Comparison of ENCODE assay signal across 16 mouse cellular contexts in genomic region chr9:45806847-45807246, GRCm38 (mm10). TPM values are rescaled to one million over a fixed set of nuclear protein-coding genes. Genes with fewer than 3 reads are reported as not detected.
DNase-seq lines count a peak whose midpoint lies in the region; ATAC-seq and TF ChIP-seq lines count a peak whose summit lies in the region.
"Had no signal": no experiment of that assay in that cellular context is flagged by ENCODE, and none has a peak within 500 bp of the region (broad histone marks: within the 10 kb centered on the region; RNA-seq: fewer than 3 reads in every experiment).

No protein-coding gene starts in this region.

- peaks cover 25% of the 10 kb centered on the region for H3K36me3 ChIP-seq in forebrain, embryonic 14.5 days (ENCODE audit: control insufficient read depth, insufficient read depth, low read length)
- peaks cover 11% of the 10 kb centered on the region; the same call in 1 of the 2 replicates for H3K36me3 ChIP-seq in forebrain, postnatal 0 days (ENCODE audit: insufficient read depth)
- H3K36me3 ChIP-seq in stomach, postnatal 0 days (ENCODE audit: control insufficient read depth, insufficient read depth, low read length), result peaks cover 4% of the 10 kb centered on the region

- no peak overlapping the region for H3K4me2 ChIP-seq in forebrain, embryonic 14.5 days (ENCODE audit: low read length)
- no peak overlapping the region for H3K4me2 ChIP-seq in forebrain, postnatal 0 days (ENCODE audit: low read depth)
- H3K4me2 ChIP-seq in stomach, postnatal 0 days (replicated peaks; ENCODE audit: low read depth), result no peak overlapping the region
- H3K4me2 ChIP-seq: heart, embryonic 11.5 days had no signal

- no peak for ATAC-seq in forebrain, embryonic 14.5 days
- ATAC-seq in forebrain, postnatal 0 days, result no peak
- 0 out of 2 replicates have a peak, but pooled peaks have one; percentile 30 for ATAC-seq in stomach, postnatal 0 days (ENCODE audit: low FRiP score, low TSS enrichment)
- ATAC-seq: hindbrain, postnatal 0 days; lung, postnatal 0 days had no signal

- no peak for DNase-seq in forebrain, embryonic 14.5 days (ENCODE audit: low spot score)
- no peak for DNase-seq in forebrain, postnatal 0 days
- peak; percentile 60 to 74 for DNase-seq in kidney, adult 8-10 months
- peak; percentile 70 to 89 for DNase-seq in kidney, postnatal 25 days
- no peak for DNase-seq in stomach, postnatal 0 days (ENCODE audit: low spot score)
- DNase-seq in cerebellum, postnatal 4 days (ENCODE audit: low spot score in 2 of 2), result no peak
- DNase-seq in adipocyte (ENCODE audit: low spot score), result no peak
- no peak for DNase-seq in lung, postnatal 4 days
- DNase-seq: adrenal gland, postnatal 36 days; cerebellum, adult 9-11 months; heart, adult 11 months had no signal

- no peaks in the 10 kb centered on the region for H3K9me3 ChIP-seq in forebrain, embryonic 14.5 days (replicated peaks; ENCODE audit: control insufficient read depth, low read length)
- no peaks in the 10 kb centered on the region for H3K9me3 ChIP-seq in forebrain, postnatal 0 days (ENCODE audit: low read length)
- H3K9me3 ChIP-seq in stomach, postnatal 0 days (ENCODE audit: control insufficient read depth, low read length), result no peaks in the 10 kb centered on the region
- H3K9me3 ChIP-seq: embryonic facial prominence, embryonic 10.5 days; midbrain, embryonic 10.5 days had no signal

- H3K4me3 ChIP-seq in forebrain, embryonic 14.5 days (ENCODE audit: low read depth, low read length), result no peak overlapping the region
- no peak overlapping the region for H3K4me3 ChIP-seq in forebrain, postnatal 0 days (ENCODE audit: low read depth, low read length)
- no peak overlapping the region for H3K4me3 ChIP-seq in stomach, postnatal 0 days (ENCODE audit: low read depth, low read length)
- H3K4me3 ChIP-seq: embryonic facial prominence, embryonic 10.5 days; midbrain, embryonic 10.5 days had no signal

- H3K27me3 ChIP-seq in forebrain, embryonic 14.5 days (replicated peaks; ENCODE audit: control insufficient read depth, insufficient read depth, low read length), result no peaks in the 10 kb centered on the region
- no peaks in the 10 kb centered on the region for H3K27me3 ChIP-seq in forebrain, postnatal 0 days (ENCODE audit: insufficient read depth, low read length)
- H3K27me3 ChIP-seq in stomach, postnatal 0 days (ENCODE audit: control insufficient read depth, insufficient read depth, low read length), result no peaks in the 10 kb centered on the region

- no peaks in the 10 kb centered on the region for H3K4me1 ChIP-seq in forebrain, embryonic 14.5 days (ENCODE audit: control insufficient read depth, insufficient read depth, low read length)
- H3K4me1 ChIP-seq in forebrain, postnatal 0 days (ENCODE audit: insufficient read depth), result no peaks in the 10 kb centered on the region
- H3K4me1 ChIP-seq in stomach, postnatal 0 days (replicated peaks; ENCODE audit: control insufficient read depth, insufficient read depth), result no peaks in the 10 kb centered on the region

- no peak overlapping the region for H3K27ac ChIP-seq in forebrain, embryonic 14.5 days (ENCODE audit: low read depth, low read length)
- no peak overlapping the region for H3K27ac ChIP-seq in forebrain, postnatal 0 days (ENCODE audit: low read depth, low read length)
- H3K27ac ChIP-seq in stomach, postnatal 0 days (replicated peaks), result no peak overlapping the region
- H3K27ac ChIP-seq: embryonic facial prominence, embryonic 10.5 days; hindbrain, postnatal 0 days; midbrain, embryonic 10.5 days had no signal

- TF ChIP-seq EP300 in stomach, postnatal 0 days (optimal IDR thresholded peaks at IDR 0.05), result no peak

- 0 out of 2 replicates have a peak overlapping the region, but pooled peaks have one; percentile 5 for H3K9ac ChIP-seq in forebrain, embryonic 14.5 days (ENCODE audit: low read length)
- H3K9ac ChIP-seq in forebrain, postnatal 0 days, result no peak overlapping the region
- H3K9ac ChIP-seq in stomach, postnatal 0 days (ENCODE audit: low read length), result no peak overlapping the region

- no peak for TF ChIP-seq CTCF in forebrain, postnatal 0 days (IDR thresholded peaks at IDR 0.05; ENCODE audit: low read depth)
- TF ChIP-seq CTCF in stomach, postnatal 0 days (IDR thresholded peaks at IDR 0.05; ENCODE audit: low read depth), result no peak

- WGBS in forebrain, embryonic 14.5 days, result 97% methylated on average over 11 of the region's 11 CpGs
- 94% methylated on average over 11 of the region's 11 CpGs for WGBS in forebrain, postnatal 0 days
- WGBS in stomach, postnatal 0 days, result 90% methylated on average over 11 of the region's 11 CpGs

RNA-seq across cellular contexts. Expression of gene Cep164, which starts 21.6 kb away (rescaled TPM):
- 7.7 and 8.9 TPM in 2 replicates for polyA plus RNA-seq in forebrain, embryonic 14.5 days (2014; fragmentation: Nextera tagmentation; extraction: Ambion mirVana)
- 16.3 and 22.0 TPM in 2 replicates for total RNA-seq in forebrain, postnatal 0 days (2014; rRNA removed)
- 7.3 and 10.4 TPM in 2 replicates for polyA plus RNA-seq in forebrain, postnatal 0 days (2015; fragmentation: Nextera tagmentation; extraction: Ambion mirVana)
- polyA plus RNA-seq in stomach, postnatal 0 days (2015; fragmentation: Nextera tagmentation; extraction: Ambion mirVana), result 12.9 TPM in 2 replicates

RNA-seq across cellular contexts. Expression of gene Bace1, which starts 31.5 kb away (rescaled TPM):
- polyA plus RNA-seq in forebrain, embryonic 14.5 days (2014; fragmentation: Nextera tagmentation; extraction: Ambion mirVana), result 26.7 and 35.9 TPM in 2 replicates
- total RNA-seq in forebrain, postnatal 0 days (2014; rRNA removed), result 40.9 and 48.5 TPM in 2 replicates
- polyA plus RNA-seq in forebrain, postnatal 0 days (2015; fragmentation: Nextera tagmentation; extraction: Ambion mirVana), result 25.1 and 39.1 TPM in 2 replicates
- 12.8 and 13.3 TPM in 2 replicates for polyA plus RNA-seq in stomach, postnatal 0 days (2015; fragmentation: Nextera tagmentation; extraction: Ambion mirVana)

Comparison
In these comparisons a context has a peak if more than half of its experiments do, and no peak if none do; other contexts are left out.
1. DNase-seq: peak in kidney, adult 8-10 months (2 of 2) and kidney, postnatal 25 days (2 of 2); none in forebrain, embryonic 14.5 days (single experiment), forebrain, postnatal 0 days (single experiment), stomach, postnatal 0 days (single experiment), cerebellum, postnatal 4 days (0 of 2), adipocyte (single experiment) and lung, postnatal 4 days (0 of 2).